Mouse (Mus musculus): Measurements from ENCODE around the gene Plekha4.

The Plekha4 gene

DNA sequence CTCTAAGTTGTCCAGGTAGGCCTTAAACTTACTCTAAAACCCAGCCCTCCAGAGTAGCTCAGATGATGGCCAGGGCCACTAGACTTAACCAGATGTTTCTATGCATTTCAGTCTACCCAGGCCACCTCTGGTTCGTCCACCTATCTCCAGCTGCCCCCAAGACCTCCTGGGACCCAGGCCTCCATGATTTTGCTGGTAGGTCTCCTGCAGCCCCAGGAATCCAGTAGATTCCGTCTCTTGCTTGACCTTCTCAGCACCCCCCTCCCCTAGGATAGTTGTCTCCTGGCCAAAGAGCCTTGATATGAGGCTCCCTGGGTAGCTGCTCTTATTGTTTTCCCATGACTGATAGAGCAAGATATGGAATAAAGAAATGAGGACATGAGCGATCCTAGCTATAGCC lies 13.0 kb downstream of the Plekha4 start:
- H3K4me1 ChIP-seq (replicated peaks; ENCODE audit: low read depth, low read length): peaks cover 43% of the 10 kb centered on the region
- TF ChIP-seq CTCF (conservative IDR thresholded peaks at IDR 0.05; ENCODE audit: low read length) (no peak), POU5F1 (IDR thresholded peaks at IDR 0.05; ENCODE audit: borderline replicate concordance, low read length) (no peak), NANOG (IDR thresholded peaks at IDR 0.05; ENCODE audit: borderline replicate concordance, low read length) (no peak)
- H3K27me3 ChIP-seq (ENCODE audit: insufficient read depth, low read length): no peaks in the 10 kb centered on the region

DNA sequence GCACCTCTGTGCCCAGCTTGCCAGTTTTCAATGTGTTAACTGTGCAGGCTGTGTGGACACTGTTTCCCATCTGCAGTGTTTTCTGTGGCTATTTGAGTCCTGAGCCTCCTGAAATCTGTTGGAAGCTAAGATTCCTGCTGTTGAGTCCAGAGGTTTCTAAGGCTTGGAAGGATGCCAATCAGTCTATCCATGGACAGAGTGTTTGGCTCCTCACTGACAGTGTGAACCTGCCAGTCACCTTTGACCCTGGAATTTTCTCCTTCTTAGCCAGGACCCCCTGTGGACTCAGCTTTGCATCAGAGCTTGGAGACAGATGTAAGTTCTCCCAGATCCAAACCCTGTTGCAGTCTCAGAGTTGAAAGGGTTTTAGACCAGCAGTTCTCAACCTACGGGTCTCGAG lies 14.1 kb downstream of the Plekha4 start:
- TF ChIP-seq NANOG (IDR thresholded peaks at IDR 0.05; ENCODE audit: borderline replicate concordance, low read length): no peak
- no peak for TF ChIP-seq POU5F1 (IDR thresholded peaks at IDR 0.05; ENCODE audit: borderline replicate concordance, low read length)
- no peak for TF ChIP-seq CTCF (conservative IDR thresholded peaks at IDR 0.05; ENCODE audit: low read length)
- H3K27me3 ChIP-seq (ENCODE audit: insufficient read depth, low read length): no peaks in the 10 kb centered on the region
- H3K4me1 ChIP-seq (replicated peaks; ENCODE audit: low read depth, low read length): peaks cover 32% of the 10 kb centered on the region
- no peak overlapping the region for H3K4me3 ChIP-seq (replicated peaks; ENCODE audit: low read length)
- no peaks in the 10 kb centered on the region; the same call in 1 of the 2 replicates for H3K9me3 ChIP-seq (ENCODE audit: low read length)
- no peaks in the 10 kb centered on the region for H3K36me3 ChIP-seq (ENCODE audit: insufficient read depth, low read length)

More for the DNA sequence above, 13.0 kb downstream of the Plekha4 start:
- H3K36me3 ChIP-seq (ENCODE audit: insufficient read depth, low read length): no peaks in the 10 kb centered on the region
- no peak overlapping the region for H3K4me3 ChIP-seq (replicated peaks; ENCODE audit: low read length)
- no peaks in the 10 kb centered on the region for H3K9me3 ChIP-seq (ENCODE audit: low read length)

DNA sequence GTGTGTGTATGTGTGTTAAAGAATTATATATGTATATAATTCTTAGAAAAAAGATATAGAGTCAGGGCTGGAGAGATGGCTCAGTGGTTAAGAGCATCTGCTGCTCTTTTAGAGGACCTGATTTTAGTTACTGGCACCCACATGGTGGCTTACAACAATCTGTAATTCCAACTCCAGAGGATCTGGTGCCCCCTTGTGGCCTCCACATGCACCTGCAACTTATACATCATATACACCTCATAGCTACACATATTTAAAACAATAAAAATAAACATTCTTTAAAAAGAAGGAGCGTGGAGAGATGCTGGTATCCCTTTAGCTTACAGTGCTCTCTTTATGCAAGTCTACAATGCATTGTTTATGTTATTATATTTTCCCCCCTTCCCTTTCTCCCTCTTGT lies 18.4 kb downstream of the Plekha4 start:
- H3K27me3 ChIP-seq (ENCODE audit: insufficient read depth, low read length): no peaks in the 10 kb centered on the region
- H3K4me1 ChIP-seq (replicated peaks; ENCODE audit: low read depth, low read length): peaks cover 45% of the 10 kb centered on the region
- H3K36me3 ChIP-seq (ENCODE audit: insufficient read depth, low read length): no peaks in the 10 kb centered on the region
- H3K4me3 ChIP-seq (replicated peaks; ENCODE audit: low read length): no peak overlapping the region
- H3K9me3 ChIP-seq (ENCODE audit: low read length): no peaks in the 10 kb centered on the region; the same call in 1 of the 2 replicates
- no peak for TF ChIP-seq POU5F1 (IDR thresholded peaks at IDR 0.05; ENCODE audit: borderline replicate concordance, low read length)
- TF ChIP-seq CTCF (conservative IDR thresholded peaks at IDR 0.05; ENCODE audit: low read length): peak; percentile 77

DNA sequence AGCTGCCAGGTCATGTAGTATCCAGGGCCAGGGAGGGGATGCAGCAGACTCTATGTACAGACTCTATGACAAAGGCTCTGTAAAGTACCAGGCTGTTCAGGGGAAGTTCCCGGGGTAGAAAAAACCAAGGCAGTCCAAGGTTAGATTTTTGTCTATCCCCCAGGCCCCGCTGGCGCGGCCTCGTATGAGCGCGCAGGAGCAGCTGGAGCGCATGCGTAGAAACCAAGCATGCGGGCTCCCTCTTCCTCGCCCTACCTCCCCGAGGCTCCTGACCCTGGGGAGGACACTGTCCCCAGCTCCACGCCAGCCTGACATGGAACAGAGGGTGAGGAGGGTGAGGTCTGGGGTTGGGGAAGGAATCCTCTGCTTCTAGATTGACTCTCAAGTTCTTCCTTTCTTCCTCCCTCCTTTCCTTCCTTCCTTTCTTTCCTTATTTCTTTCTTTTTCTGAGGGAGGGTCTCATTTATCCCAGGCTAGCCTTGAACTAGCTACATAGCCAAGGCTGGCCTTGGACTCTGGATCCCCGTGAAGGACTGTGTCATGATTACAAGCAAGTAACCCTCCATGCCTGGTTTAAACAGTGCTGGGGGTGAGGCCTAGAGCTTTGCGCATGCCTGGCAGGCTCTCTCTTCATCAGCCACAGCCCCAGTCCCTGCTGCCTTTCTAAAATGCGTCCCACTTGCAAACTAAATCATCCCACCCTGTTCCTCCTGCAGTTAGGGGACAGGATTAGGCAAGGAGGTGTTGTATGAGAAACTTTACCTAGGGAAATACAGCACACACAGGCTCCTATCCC lies 23.7 kb downstream of the Plekha4 start:
- Histone ChIP-seq H3K36me3 (ENCODE audit: insufficient read depth, low read length) (no peaks in the 10 kb centered on the region), H3K27me3 (ENCODE audit: insufficient read depth, low read length) (no peaks in the 10 kb centered on the region), H3K9me3 (ENCODE audit: low read length) (no peaks in the 10 kb centered on the region), H3K4me3 (replicated peaks; ENCODE audit: low read length) (peak overlapping the region; percentile 74), H3K4me1 (replicated peaks; ENCODE audit: low read depth, low read length) (peaks cover 68% of the 10 kb centered on the region)
- TF ChIP-seq NANOG (IDR thresholded peaks at IDR 0.05; ENCODE audit: borderline replicate concordance, low read length) (no peak), CTCF (conservative IDR thresholded peaks at IDR 0.05; ENCODE audit: low read length) (no peak), POU5F1 (IDR thresholded peaks at IDR 0.05; ENCODE audit: borderline replicate concordance, low read length) (no peak)

DNA sequence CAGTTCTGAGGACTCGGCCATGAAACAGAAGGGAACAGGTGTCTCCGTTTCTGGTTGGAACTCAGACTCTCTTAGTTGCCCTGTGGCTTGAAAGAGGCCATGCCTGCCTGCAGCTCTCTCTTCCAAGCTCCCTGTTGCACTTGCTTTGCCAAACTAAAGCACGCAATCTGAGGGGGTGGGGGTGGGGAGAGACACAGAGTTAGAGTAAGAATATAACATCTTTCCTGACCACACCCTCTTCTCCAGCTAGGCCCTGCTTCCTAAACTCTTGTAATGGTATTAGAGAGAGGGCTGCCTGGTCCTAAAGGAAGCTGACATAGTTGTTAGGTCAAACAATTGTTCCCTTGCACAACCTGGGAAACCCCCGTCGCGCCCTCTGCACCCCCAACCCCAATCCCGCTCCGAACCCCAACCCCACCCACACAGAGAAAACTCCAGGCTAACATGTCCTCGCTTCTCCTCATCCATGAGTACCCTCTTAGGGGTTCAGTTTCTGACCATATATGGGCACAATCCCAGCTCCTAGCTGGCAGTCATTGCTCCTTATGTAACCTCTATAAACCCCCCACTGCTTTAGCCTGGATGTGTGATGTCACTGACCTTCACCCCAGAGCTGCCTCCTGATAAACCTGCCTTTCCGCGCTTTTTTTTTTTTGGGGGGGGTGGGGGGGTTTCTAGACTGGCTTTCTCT lies 24.8 kb downstream of the Plekha4 start:
- Histone ChIP-seq H3K4me1 (replicated peaks; ENCODE audit: low read depth, low read length) (peaks cover 71% of the 10 kb centered on the region), H3K4me3 (replicated peaks; ENCODE audit: low read length) (peak overlapping the region; percentile 74), H3K27me3 (ENCODE audit: insufficient read depth, low read length) (no peaks in the 10 kb centered on the region), H3K36me3 (ENCODE audit: insufficient read depth, low read length) (peaks cover under 1% of the 10 kb centered on the region), H3K9me3 (ENCODE audit: low read length) (no peaks in the 10 kb centered on the region)
- TF ChIP-seq CTCF (conservative IDR thresholded peaks at IDR 0.05; ENCODE audit: low read length) (no peak), POU5F1 (IDR thresholded peaks at IDR 0.05; ENCODE audit: borderline replicate concordance, low read length) (no peak), NANOG (IDR thresholded peaks at IDR 0.05; ENCODE audit: borderline replicate concordance, low read length) (no peak)

DNA sequence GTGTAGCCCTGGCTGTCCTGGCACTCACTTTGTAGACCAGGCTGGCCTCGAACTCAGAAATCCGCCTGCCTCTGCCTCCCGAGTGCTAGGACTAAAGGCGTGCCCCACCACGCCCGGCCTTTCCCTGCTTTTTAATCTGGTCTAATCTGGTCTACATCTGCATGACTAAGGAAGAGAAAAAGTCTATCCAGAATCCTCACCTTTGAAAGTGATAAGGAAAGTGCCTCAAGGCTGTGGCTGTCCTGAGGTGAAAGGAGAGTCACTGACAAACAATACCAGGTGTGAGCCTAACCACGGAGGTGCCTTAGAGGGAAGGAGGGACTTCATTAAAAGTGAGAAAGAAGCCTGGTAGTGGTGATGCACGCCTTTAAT lies 25.4 kb downstream of the Plekha4 start:
- H3K9me3 ChIP-seq (ENCODE audit: low read length): no peaks in the 10 kb centered on the region
- no peak overlapping the region for H3K4me3 ChIP-seq (replicated peaks; ENCODE audit: low read length)
- H3K36me3 ChIP-seq (ENCODE audit: insufficient read depth, low read length): peaks cover 6% of the 10 kb centered on the region
- H3K27me3 ChIP-seq (ENCODE audit: insufficient read depth, low read length): no peaks in the 10 kb centered on the region
- peak; percentile 67 for TF ChIP-seq NANOG (IDR thresholded peaks at IDR 0.05; ENCODE audit: borderline replicate concordance, low read length)
- TF ChIP-seq CTCF (conservative IDR thresholded peaks at IDR 0.05; ENCODE audit: low read length): no peak
- peak; percentile 89 for TF ChIP-seq POU5F1 (IDR thresholded peaks at IDR 0.05; ENCODE audit: borderline replicate concordance, low read length)
- peaks cover 71% of the 10 kb centered on the region for H3K4me1 ChIP-seq (replicated peaks; ENCODE audit: low read depth, low read length)

DNA sequence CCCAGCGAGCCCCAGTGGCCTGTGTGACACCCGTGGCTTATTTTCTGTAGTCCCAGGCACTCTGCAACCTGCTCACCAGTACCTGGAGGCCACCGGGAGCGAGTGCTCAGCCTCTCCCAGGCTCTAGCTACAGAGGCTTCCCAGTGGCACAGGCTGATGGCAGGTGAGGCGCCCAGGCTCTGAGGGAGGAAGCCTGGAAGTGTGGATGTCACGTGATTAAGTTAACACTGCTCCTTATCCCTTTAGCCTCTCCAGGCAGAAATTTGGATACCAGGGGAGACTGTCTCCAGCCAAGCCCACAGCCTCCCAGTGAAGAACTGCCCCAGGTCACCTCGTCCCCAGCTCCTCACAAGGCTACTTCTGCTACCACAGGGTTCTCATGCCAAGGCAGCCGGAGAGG lies 27.4 kb downstream of the Plekha4 start:
- Histone ChIP-seq H3K4me1 (replicated peaks; ENCODE audit: low read depth, low read length) (peaks cover 81% of the 10 kb centered on the region), H3K4me3 (replicated peaks; ENCODE audit: low read length) (peak overlapping the region; percentile 55), H3K36me3 (ENCODE audit: insufficient read depth, low read length) (peaks cover 17% of the 10 kb centered on the region), H3K27me3 (ENCODE audit: insufficient read depth, low read length) (no peaks in the 10 kb centered on the region), H3K9me3 (ENCODE audit: low read length) (no peaks in the 10 kb centered on the region)
- TF ChIP-seq NANOG (IDR thresholded peaks at IDR 0.05; ENCODE audit: borderline replicate concordance, low read length) (no peak), CTCF (conservative IDR thresholded peaks at IDR 0.05; ENCODE audit: low read length) (no peak), POU5F1 (IDR thresholded peaks at IDR 0.05; ENCODE audit: borderline replicate concordance, low read length) (no peak)

DNA sequence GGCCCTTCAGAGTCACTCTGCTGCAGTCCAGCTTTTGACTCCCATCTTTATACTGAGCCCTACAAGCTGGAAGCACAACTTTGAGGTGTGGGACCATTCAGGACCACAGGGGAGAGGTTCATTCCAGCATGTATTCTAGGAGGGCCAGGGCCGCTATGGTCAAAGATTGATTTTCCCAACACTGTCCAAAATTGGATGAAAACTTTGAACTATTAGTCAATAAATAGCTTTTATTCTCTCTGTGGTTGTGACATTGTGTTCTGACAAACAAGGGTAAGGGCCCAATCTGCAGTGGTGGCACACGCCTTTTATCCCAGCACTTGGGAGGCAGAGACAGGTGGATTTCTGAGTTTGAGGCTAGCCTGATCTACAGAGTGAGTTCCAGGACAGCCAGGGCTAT lies 27.9 kb downstream of the Plekha4 start:
- H3K4me3 ChIP-seq (replicated peaks; ENCODE audit: low read length): peak overlapping the region; percentile 55
- no peaks in the 10 kb centered on the region for H3K27me3 ChIP-seq (ENCODE audit: insufficient read depth, low read length)
- peaks cover 80% of the 10 kb centered on the region for H3K4me1 ChIP-seq (replicated peaks; ENCODE audit: low read depth, low read length)
- no peaks in the 10 kb centered on the region for H3K9me3 ChIP-seq (ENCODE audit: low read length)
- TF ChIP-seq CTCF (conservative IDR thresholded peaks at IDR 0.05; ENCODE audit: low read length) (no peak), POU5F1 (IDR thresholded peaks at IDR 0.05; ENCODE audit: borderline replicate concordance, low read length) (no peak), NANOG (IDR thresholded peaks at IDR 0.05; ENCODE audit: borderline replicate concordance, low read length) (no peak)
- peaks cover 18% of the 10 kb centered on the region for H3K36me3 ChIP-seq (ENCODE audit: insufficient read depth, low read length)

Data from E14TG2a.4 (cell line).